Mouse (Mus musculus) megakaryocyte, embryonic 14.5 days (primary cell): Measurements from ENCODE around the gene R3hcc1l.

Source experiments
- FLI1 ChIP-seq: IDR thresholded peaks from 2 replicates; pipeline ENCODE4 v1.6.1; 2012; ENCODE audit warnings: low read length, inconsistent platforms, mixed read lengths
- GATA1 ChIP-seq: IDR thresholded peaks from 3 replicates; pipeline ENCODE4 v1.6.1; 2012; ENCODE audit warnings: mixed read lengths, low read length, inconsistent platforms, borderline replicate concordance

GRCm38 (mm10) chr19:42518620-42519310 is at the start of gene R3hcc1l:
- no peak for TF ChIP-seq GATA1
- TF ChIP-seq FLI1 = no peak
